Mouse (Mus musculus) spleen, postnatal 4 days (tissue): ENCODE measurements around the gene Siah3.

ENCODE experiments used
- DNase-seq, 2 experiments: peaks; one replicate each; pipeline ENCODE4 v3.0.0; 2022; ENCODE audit warnings: low spot score in 2 of 2

Siah3 gene

DNA sequence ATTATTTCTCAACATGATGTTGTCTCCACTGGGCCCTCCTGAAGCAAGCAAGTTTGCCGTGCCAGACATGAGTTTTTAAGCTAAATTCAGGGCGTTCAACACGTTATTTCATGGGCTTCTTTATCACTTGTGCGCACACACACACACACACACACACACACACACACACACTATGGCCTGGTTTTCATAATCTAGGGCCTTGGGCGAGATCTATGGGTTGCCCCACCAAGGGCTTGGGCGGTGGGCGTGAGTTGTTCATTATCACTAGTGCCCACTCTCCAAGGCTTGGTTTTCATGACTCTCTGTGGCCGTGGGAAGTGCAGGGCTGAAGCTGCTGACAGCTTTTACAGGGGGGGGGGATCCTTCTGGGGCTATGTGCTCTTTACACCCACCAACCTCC lies 63.9 kb downstream of the Siah3 start:
- DNase-seq: no peak

DNA sequence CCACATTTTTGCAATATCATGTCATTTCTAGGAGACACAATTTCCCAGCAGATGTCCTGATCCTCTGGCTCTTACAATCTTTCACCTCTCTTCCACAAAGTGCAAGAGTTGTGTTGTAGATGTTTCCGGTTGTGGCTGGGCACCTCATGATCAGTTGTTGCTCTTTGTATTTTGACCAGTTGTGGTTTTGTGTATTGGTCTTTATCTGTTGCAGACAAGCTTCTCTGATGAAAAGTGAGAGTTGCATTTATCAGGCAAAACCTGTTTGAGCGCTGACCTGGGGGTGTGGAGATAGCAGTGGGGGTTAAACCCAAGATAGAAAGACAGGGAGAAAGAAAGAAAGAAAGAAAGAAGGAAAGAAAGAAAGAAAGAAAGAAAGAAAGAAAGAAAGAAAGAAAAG lies 68.9 kb downstream of the Siah3 start:
- peak in 1 of 2 experiments; percentile 39 for DNase-seq

DNA sequence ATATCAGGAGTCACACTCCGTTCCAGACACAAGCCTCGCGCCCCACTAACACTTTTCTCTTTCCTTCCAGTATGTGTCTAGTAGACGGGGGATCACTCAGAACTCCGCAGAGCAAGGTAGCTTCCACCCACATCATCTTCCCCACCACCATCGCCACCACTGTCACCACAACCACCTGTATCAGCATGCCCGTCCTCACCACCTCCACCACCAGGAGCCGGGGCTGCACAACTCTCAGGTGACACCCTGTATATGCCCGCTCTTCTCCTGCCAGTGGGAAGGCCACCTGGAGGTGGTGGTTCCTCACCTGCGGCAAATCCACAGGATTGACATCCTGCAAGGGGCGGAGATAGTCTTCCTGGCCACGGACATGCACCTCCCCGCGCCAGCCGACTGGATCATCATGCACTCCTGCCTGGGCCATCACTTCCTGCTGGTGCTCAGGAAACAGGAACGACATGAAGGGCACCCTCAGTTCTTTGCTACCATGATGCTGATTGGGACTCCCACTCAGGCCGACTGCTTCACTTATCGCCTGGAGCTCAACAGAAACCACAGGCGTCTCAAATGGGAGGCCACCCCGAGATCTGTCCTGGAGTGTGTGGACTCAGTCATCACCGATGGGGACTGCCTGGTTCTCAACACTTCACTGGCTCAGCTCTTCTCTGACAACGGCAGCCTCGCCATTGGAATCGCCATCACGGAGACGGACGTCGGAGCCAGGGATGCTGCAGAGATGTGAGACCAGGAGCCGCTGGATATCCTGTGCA lies 69.8 kb downstream of the Siah3 start:
- peak; percentile 25 to 62 for DNase-seq

DNA sequence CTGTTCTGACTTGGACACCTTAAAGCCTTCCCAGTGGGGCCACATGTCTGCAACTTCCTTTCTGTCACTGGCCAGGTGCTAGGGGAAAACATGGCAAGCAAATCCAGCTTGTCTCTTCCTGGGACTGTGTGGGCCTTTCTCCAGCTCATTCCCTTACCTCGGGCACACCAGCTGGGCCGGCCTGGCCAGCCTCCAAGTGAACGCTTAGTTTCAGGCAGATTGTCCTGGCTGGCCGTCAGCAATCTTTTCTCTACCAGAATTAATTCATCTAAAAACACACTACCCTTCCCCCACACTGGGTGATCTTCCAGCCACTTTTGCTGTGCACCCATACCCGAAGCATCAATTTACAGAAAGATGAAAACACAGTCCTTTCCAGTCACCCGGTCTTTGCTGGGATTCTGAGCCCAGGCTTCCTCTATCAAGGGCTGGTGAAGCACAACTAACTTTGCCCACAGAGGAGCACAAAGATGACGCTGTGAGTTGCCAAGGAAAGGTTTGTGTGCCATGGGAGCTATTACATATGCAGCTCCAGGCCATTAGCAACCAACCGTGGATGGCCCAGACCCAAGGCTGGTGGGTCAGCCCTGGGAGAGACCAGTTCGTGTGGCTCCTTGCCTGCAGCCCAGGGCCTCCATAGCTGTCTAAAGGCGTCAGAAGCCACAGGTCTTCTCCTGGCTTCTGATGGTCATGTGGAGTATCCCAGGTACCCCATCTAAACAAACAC lies 71.8 kb downstream of the Siah3 start:
- DNase-seq: peak; percentile 16 to 61

DNA sequence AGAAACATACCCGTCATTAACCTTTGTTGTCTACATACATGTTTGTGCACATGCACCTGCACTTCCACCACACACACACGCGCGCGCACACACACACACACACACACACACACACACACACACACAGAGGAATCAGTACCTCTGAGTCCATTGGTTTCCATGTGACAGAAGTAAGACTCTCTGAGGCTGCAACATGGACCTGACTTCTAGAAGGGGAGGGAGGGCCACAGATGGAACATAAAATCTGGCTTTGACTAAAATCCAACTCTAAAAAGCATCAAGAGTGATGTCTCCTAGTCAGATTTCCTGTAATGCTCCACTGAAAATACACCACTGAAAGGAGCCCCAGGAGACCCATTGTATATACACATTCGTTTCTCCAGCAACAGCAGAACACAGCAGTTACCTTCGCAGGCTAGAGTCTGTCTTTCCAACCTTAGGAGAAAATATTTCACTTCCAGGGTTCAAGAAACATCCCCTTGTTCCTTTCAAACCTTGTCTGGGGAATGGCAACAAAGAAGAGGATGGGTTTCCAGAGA lies 75.1 kb downstream of the Siah3 start:
- no peak for DNase-seq

DNA sequence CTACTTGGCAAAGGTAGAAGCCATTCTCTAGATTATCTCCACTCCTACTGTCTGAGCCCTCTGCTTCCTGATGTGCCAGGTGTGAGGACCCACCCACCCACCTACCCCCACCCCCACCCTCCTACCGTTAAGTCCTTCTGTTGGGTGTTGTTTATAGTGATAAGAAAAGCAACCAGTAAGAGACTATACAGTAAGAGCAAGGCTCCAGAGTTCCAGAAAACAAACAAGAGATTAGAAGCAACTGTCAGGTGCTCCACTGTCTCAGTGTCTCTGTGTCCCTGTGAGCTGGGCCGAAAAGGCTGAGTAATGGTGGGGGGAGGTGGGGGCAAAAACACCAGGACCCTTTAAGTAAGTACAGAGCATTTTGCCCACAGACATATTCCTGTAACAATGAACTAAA lies 83.4 kb downstream of the Siah3 start:
- no peak for DNase-seq

DNA sequence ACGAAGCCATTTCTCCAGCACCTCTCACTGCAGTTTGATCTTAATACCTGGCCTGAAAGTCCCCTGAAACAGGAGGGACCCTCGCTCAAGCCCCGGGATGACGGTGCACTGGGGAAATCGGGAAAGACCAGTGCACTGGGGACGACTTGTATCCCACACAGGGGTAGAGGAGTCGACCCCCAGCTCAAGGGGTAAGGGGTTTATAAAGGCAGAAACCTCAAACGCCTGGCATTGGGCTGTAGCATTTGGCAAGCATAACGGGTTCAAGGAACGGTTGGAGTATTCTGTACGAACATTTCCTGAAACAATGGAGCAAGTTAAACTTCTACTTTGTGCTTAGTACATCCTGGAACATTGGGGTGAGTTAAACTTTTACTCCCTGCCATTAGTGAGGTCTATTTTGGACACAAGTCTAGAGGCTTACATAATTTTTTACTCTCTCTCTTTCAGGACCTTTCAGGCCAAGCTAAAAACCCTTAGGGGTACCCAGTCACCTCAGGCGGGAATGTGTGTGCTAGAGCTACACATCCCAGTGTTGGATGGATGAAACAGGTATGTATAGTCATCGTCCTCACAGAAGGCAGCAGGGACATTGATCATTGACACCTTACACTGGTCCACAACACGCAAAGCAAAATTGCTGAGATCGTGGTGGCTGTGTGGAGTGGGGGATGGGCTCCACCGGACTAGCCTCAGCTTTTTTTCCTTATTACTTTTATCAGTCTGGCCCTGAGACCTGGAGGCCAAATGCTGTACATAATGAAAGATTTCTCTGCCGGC lies 84.6 kb downstream of the Siah3 start:
- no peak for DNase-seq

DNA sequence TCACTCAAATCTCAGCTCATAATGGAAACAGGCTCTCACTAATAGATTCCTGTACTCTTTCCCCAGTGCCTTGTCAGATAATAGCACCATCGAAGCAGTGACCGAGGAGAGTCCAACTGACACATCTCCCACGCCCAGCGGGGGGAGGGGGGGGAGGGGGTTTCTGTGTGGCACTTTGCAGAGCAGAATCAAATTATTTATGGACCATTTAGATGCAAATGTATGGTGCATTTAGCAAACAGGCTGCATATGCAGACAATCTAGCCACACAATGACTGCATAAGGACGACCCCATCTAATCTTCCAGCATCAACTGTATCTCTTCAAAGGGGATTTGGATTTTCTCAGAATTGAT lies 85.2 kb downstream of the Siah3 start:
- DNase-seq: no peak

DNA sequence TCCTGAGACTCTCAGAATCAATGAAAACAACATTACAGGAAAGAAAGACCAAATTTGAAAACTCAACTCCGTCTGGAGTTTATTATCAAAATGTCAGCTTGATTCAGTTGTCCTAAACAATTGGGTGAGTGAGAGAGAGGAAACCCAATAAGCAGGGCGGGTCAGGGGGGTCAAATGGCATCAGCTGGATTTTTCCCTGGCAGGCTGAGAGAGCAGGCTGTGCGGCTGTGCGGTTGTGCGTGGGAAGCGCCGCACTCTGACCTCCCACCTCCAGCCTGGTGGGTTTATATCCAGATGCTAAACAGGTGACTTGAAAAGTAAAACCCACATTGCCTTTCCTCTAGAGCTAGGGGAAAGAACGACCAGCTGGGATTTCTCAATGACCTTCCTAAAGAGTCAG lies 85.9 kb downstream of the Siah3 start:
- no peak for DNase-seq

DNA sequence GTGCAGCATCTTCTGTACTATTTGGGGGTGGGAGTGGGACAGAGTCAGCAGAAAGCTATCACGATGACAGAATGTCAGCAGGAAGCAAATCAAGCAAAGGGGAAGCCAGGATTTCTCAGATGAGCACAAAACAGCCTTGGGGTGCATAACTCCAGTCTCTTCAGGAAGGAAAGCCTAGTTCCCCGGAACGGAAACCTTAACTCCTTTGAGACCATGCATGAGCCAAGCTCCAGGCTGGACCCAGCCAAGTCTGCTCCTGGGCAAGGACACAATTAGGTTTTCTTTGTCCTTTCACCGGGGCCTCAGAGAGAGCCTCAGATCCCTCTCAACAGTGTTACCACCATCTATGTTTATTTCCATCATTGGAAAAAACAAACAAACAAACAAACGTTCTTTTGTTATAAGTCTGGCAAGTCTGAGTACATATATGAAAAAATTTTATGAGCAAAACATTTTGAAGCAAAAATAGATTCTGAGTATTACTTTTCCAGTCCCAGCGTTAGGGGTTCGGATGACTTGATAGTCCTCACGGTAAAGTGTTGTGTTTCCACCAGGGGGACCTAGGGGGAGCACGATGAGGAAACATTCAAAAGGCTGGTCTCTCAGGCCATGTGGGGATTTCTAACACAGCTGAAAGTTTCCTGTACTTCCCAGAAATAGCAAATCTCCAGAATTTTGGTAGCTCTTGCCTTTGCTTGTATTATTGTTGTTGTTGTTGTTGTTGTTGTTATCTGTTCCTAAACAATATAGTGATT lies 106.0 kb downstream of the Siah3 start:
- DNase-seq: no peak

DNA sequence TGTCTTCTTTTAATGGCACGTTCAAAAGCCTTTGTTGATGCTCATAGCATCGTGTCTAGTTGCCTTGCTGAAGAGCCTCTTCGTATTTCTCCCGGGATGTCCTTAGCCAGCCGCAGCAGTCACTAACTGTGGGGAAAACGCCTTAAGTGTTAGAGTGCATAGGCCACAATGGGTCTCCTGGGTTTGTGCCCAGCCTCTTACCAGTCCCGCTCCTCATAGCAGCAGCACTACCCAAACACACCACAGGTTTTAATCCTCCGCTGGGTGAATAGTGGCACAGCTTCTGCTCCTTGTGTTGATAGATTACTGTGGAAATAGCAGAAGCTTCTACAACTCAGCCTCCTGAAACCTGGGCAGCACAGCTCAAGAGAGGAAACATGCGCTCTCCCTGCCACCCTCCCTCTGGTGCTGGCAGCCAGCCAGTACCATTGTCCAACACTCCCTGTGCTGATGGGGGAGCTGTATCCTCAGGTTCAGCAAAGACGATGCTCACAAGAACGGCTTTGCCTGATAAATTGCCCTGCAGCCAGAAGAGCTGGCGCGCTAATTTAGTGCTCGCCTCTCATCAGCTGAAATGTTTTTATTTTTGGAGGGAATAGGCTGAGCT lies 109.9 kb downstream of the Siah3 start:
- DNase-seq: peak in 1 of 2 experiments; percentile 15

DNA sequence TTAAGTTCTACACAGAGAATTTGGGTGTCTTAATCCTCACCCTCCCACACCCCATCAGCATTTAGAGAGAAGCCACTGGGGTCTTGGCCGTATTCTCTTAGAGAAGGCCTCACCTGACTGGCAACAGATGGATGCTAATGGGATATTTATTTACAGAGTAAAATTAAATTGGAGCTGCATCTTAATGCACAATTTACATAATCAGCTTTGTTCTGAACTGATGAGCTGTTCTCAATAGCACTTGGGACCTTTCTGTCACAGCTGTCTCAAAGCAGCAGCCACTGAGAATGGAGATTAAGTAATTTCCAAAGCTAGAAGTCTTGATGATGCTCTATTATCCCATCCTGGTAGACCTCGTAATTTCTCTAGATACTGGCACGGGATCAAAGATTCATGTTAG lies 110.5 kb downstream of the Siah3 start:
- DNase-seq: no peak

DNA sequence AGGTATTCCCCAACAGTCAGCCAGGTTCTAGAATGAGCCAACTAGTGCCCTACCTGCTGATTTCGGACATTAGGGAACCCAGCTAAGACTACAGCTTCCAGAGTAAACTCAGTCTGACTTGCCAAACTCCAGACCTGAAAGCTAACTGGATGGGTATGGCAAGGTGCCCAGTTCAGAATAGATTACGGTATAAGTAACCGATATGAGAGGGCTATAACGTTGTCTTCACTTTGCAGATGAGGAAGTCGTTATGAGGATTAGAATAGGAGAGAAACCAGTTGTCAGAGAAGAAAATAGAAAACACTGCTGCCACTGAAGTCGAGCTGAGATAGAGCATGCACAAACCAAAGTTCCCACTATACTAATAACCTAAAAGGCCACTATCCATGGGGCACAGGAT lies 123.2 kb downstream of the Siah3 start:
- no peak for DNase-seq
